Mouse (Mus musculus): ENCODE data around the gene Mvb12a. TPM values are rescaled to one million over a fixed set of nuclear protein-coding genes. Genes with fewer than 3 reads are reported as not detected.
"Not testable (repeated sequence)": the region's sequence is repeated elsewhere in the genome, so short reads cannot be mapped to it uniquely, and the experiment has no call there.

Mvb12a gene
- total RNA-seq, 2 experiments from 2014 or later = 28.8 to 29.7 TPM

- intact Hi-C loops (cut with DNase I) = no loop called here
- no peak for DNase-seq
These were observed 17.3 kb upstream of the Mvb12a start, which contains the start of gene Ccdc194 for GRCm38 (mm10) chr8:71525226-71526050. Gene Ccdc194 (minus strand): TSS chr8:71525711.

GRCm38 (mm10) chr8:71526272-71526671 is 16.4 kb upstream of the Mvb12a start:
- no peak for DNase-seq
- intact Hi-C loops (cut with DNase I) = no loop called here

- intact Hi-C loops (cut with DNase I) = no loop called here
- DNase-seq = peak in 1 of 2 experiments; percentile 40
These were observed 15.4 kb upstream of the Mvb12a start for GRCm38 (mm10) chr8:71527162-71527870.

- intact Hi-C loops (cut with DNase I) = no loop called here
- peak; percentile 45 to 48 for DNase-seq
These were observed 14.2 kb upstream of the Mvb12a start for GRCm38 (mm10) chr8:71528362-71529073.

GRCm38 (mm10) chr8:71530735-71531467 is 11.8 kb upstream of the Mvb12a start:
- DNase-seq = peak in 1 of 2 experiments; percentile 42
- intact Hi-C loops (cut with DNase I) = not testable (repeated sequence)

GRCm38 (mm10) chr8:71534263-71534810 is 8.4 kb upstream of the Mvb12a start:
- intact Hi-C loops (cut with DNase I) = no loop called here
- DNase-seq = no peak

- intact Hi-C loops (cut with DNase I) = no loop called here
- no peak for DNase-seq
These were observed 7.1 kb upstream of the Mvb12a start for GRCm38 (mm10) chr8:71535663-71536062.

- peak; percentile 82 to 87 for DNase-seq
- intact Hi-C loops (cut with DNase I) = no loop called here
These were observed 5.5 kb upstream of the Mvb12a start, which contains the start of gene Bst2 for GRCm38 (mm10) chr8:71537028-71537867. Gene Bst2 (minus strand): TSS chr8:71537456.

- no peak for DNase-seq
- intact Hi-C loops (cut with DNase I) = no loop called here
These were observed 1.0 kb downstream of the Mvb12a start for GRCm38 (mm10) chr8:71543755-71544154.

GRCm38 (mm10) chr8:71545053-71545452 is 2.3 kb downstream of the Mvb12a start:
- no peak for DNase-seq
- intact Hi-C loops (cut with DNase I) = no loop called here

- intact Hi-C loops (cut with DNase I) = no loop called here
- no peak for DNase-seq
These were observed 4.9 kb downstream of the Mvb12a start for GRCm38 (mm10) chr8:71547590-71547989.

- intact Hi-C loops (cut with DNase I) = no loop called here
- no peak for DNase-seq
These were observed 8.0 kb downstream of the Mvb12a start for GRCm38 (mm10) chr8:71550754-71551153.

- intact Hi-C loops (cut with DNase I) = no loop called here
- DNase-seq = no peak
These were observed 10.0 kb downstream of the Mvb12a start for GRCm38 (mm10) chr8:71552770-71553169.

GRCm38 (mm10) chr8:71554001-71554400 is 11.3 kb downstream of the Mvb12a start:
- intact Hi-C loops (cut with DNase I) = no loop called here
- no peak for DNase-seq

GRCm38 (mm10) chr8:71554644-71555043 is 11.9 kb downstream of the Mvb12a start:
- intact Hi-C loops (cut with DNase I) = no loop called here
- DNase-seq = no peak

- intact Hi-C loops (cut with DNase I) = no loop called here
- no peak for DNase-seq
These were observed 15.6 kb downstream of the Mvb12a start, which contains the start of gene Tmem221 for GRCm38 (mm10) chr8:71558071-71558957. Gene Tmem221 (minus strand): TSS chr8:71558871.

- DNase-seq = peak; percentile 45 to 65
- intact Hi-C loops (cut with DNase I) = no loop called here
These were observed 16.4 kb downstream of the Mvb12a start for GRCm38 (mm10) chr8:71558958-71559690.
